28 mouse cellular contexts compared by ENCODE assay signal in the genomic region with DNA sequence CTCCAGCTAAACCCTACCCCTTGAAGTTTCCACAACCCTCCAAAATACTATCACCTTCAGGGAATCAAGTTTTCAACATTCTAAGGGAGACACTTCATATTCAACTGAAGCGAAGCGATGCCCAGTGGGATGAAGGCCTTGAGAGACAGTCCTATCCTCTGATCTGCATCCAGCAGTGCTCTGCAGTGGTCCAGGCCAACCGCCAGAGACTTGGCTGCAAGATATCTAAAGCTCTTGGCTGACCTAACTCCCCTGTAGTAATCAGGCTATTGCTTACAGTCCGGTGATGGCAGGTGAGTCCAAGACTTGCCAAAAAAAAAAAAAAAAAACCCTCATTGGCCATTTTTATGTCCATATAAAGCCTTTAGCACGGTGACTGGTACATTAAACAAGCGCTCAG. TPM values are rescaled to one million over a fixed set of nuclear protein-coding genes. Genes with fewer than 3 reads are reported as not detected.
DNase-seq lines count a peak whose midpoint lies in the region; TF ChIP-seq lines count a peak whose summit lies in the region.
"Had no signal": no experiment of that assay in that cellular context is flagged by ENCODE, and none has a peak within 500 bp of the region (broad histone marks: within the 10 kb centered on the region; RNA-seq: fewer than 3 reads in every experiment).

No protein-coding gene starts in this region.

- DNase-seq in cerebellum, adult 11-12 months, result peak; percentile 54
- no peak for DNase-seq in cerebellum, adult 11 months
- DNase-seq in gastrocnemius, adult 2 months, result peak; percentile 69
- DNase-seq in gastrocnemius, postnatal 25 days, result no peak
- peak; percentile 33 to 63 for DNase-seq in cerebellum, postnatal 14 days
- DNase-seq in kidney, postnatal 10 days, result no peak
- DNase-seq: B cell, adult 2 months; gastrocnemius, postnatal 10 days; heart, adult 2 months; kidney, adult 9 months; kidney, postnatal 14 days; layer of hippocampus, adult 9-11 months; liver, embryonic 13.5 days; lung, adult 18-20 months; thymus, postnatal 4 days had no signal

- no peak for TF ChIP-seq CTCF in gastrocnemius, adult 2 months (IDR thresholded peaks at IDR 0.05)

- intact Hi-C loops in gastrocnemius, adult 2 months (cut with DNase I), result no loop called here

- peak overlapping the region; percentile 5; the same call in 1 of the 2 replicates for H3K27ac ChIP-seq in gastrocnemius, adult 2 months
- H3K27ac ChIP-seq: embryonic facial prominence, embryonic 13.5 days; forebrain, embryonic 10.5 days; forebrain, embryonic 15.5 days; heart, adult 2 months; hindbrain, embryonic 14.5 days; limb, embryonic 10.5 days; limb, embryonic 15.5 days; liver, embryonic 13.5 days; macrophage; midbrain, embryonic 13.5 days; neural tube, embryonic 13.5 days had no signal

- H3K4me3 ChIP-seq in gastrocnemius, adult 2 months, result no peak overlapping the region
- H3K4me3 ChIP-seq: embryonic facial prominence, embryonic 13.5 days; forebrain, embryonic 10.5 days; forebrain, embryonic 15.5 days; heart, adult 2 months; heart, embryonic 12.5 days; limb, embryonic 10.5 days; limb, embryonic 15.5 days; liver, embryonic 13.5 days; midbrain, embryonic 13.5 days; neural tube, embryonic 13.5 days had no signal

RNA-seq across cellular contexts. Expression of a gene that starts 21.2 kb away (rescaled TPM):
- 1 to 10 TPM; 4.3 to 4.5 TPM for total RNA-seq in gastrocnemius, adult 2 months (2021)
- 1 to 10 TPM; 4.4 to 8.6 TPM for total RNA-seq in gastrocnemius, postnatal 25 days (2021)
- total RNA-seq: common myeloid progenitor, adult 5-6 weeks; hematopoietic stem cell, adult 5-6 weeks; megakaryocyte-erythroid progenitor cell, adult 5-6 weeks had no signal

Comparison
In these comparisons a context has a peak if more than half of its experiments do, and no peak if none do; other contexts are left out.
1. DNase-seq: peak in cerebellum, adult 11-12 months (single experiment), gastrocnemius, adult 2 months (single experiment) and cerebellum, postnatal 14 days (2 of 2); none in cerebellum, adult 11 months (single experiment), gastrocnemius, postnatal 25 days (single experiment) and kidney, postnatal 10 days (single experiment).